Mouse (Mus musculus) spleen, adult 2 months (tissue): ENCODE data around the gene Gucy2e.

ENCODE experiments used
- CTCF ChIP-seq: fragments of 200-500 bp; IDR thresholded peaks from 2 replicates; pipeline ENCODE4 v1.5.1; 2011; ENCODE audit warnings: mild to moderate bottlenecking, inconsistent platforms; ENCODE audit not compliant: insufficient read depth, insufficient read length, insufficient replicate concordance; ENCODE audit errors: extremely low read depth
- POLR2A ChIP-seq: fragments of 200-500 bp; IDR thresholded peaks from 2 replicates; pipeline ENCODE4 v1.6.1; 2011; ENCODE audit warnings: low read depth, low read length, inconsistent platforms

DNA sequence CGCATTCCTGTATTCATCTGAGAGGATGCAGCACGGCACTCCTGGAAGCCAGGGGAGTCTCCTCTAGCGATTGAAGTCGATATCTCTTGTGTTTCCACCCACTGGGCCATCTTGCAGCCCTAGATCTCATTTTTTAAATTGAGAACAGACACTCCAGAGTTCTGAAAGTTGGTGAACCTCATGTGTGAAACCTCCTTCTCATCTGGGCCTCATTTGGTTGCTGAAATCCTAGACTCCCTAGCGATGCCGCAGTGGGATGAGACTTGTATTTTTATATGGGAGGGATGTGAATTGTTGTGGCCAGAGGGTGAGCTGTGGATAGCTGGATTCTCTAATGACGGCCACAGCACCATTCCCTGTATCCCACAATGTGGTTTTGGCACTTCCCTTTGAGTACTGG is 15.1 kb upstream of the Gucy2e start:
- TF ChIP-seq CTCF (no peak), POLR2A (no peak)
